Mouse (Mus musculus) embryo, embryonic 10 days (tissue): ENCODE results near the gene Gm2042.
"Not testable (repeated sequence)": the region's sequence is repeated elsewhere in the genome, so short reads cannot be mapped to it uniquely, and the experiment has no call there.

Experiments
- DNase-seq: peaks from one replicate; pipeline ENCODE4 v3.0.0-alpha.2; 2015; ENCODE audit warnings: low spot score

Gm2042 gene

GRCm38 (mm10) chr12:87953780-87954179 lies at the start of gene Gm2042:
TSS of gene Gm2042 (plus strand) at chr12:87954080.
- DNase-seq = not testable (repeated sequence)

GRCm38 (mm10) chr12:87919721-87920120 lies 34.2 kb upstream of the Gm2042 start, which contains the start of gene Gm2035:
TSS of gene Gm2035 (minus strand) at chr12:87919857.
- DNase-seq = not testable (repeated sequence)

- not testable (repeated sequence) for DNase-seq
Observed at GRCm38 (mm10) chr12:87984000-87984399, 30.1 kb downstream of the Gm2042 start.

GRCm38 (mm10) chr12:88004118-88004517 lies 50.2 kb downstream of the Gm2042 start:
- not testable (repeated sequence) for DNase-seq
